Mouse (Mus musculus): ENCODE results near the gene Ranbp9.

Gene Ranbp9

GRCm38 (mm10) chr13:43360534-43360933, 120.5 kb downstream of the Ranbp9 start:
- DNase-seq, result no peak

GRCm38 (mm10) chr13:43356346-43357125, 124.5 kb downstream of the Ranbp9 start:
- DNase-seq, result peak; percentile 68

GRCm38 (mm10) chr13:43354362-43354761, 126.7 kb downstream of the Ranbp9 start:
- no peak for DNase-seq

GRCm38 (mm10) chr13:43353356-43353755, 127.7 kb downstream of the Ranbp9 start:
- no peak for DNase-seq

Data from cerebellum, adult 11-12 months (tissue).